Mouse (Mus musculus): ENCODE results near the gene Dact3.

DNA sequence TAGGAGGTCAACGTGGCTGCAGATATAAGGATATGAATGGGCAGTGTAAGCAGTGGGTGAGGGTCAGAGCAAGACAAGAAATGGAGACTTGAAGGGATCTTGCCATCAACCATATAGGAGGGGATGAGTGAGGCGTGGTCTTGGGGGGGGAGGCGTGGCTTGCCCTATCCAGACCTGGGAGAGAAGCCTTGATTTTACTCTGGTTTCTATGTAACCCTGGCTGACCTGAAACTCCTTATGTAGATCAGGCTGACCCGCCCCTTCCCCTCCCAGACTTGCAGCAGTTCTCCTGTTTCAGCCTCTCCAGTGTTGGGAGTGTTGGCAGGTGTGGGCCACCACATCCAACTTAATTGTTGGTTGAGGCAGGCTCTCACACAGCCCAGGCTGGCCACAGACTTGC lies 9.2 kb downstream of the Dact3 start:
- TF ChIP-seq CTCF (IDR thresholded peaks at IDR 0.05; ENCODE audit: low read depth) = no peak
- no peak for TF ChIP-seq EP300 (IDR thresholded peaks at IDR 0.05; ENCODE audit: low read depth)

All from liver, embryonic 14.5 days (tissue).